ENCODE assay signal across 16 mouse cellular contexts in genomic region chr9:32745998-32746397, GRCm38 (mm10).
A peak's percentile ranks its signal among the peaks of the same experiment; 100 is the strongest.
DNase-seq lines count a peak whose midpoint lies in the region; ATAC-seq and TF ChIP-seq lines count a peak whose summit lies in the region.
"Had no signal": no experiment of that assay in that cellular context is flagged by ENCODE, and none has a peak within 500 bp of the region (broad histone marks: within the 10 kb centered on the region; RNA-seq: fewer than 3 reads in every experiment).

No protein-coding gene starts in this region.

- no peaks in the 10 kb centered on the region for H3K27me3 ChIP-seq in kidney, embryonic 15.5 days
- H3K27me3 ChIP-seq in CH12.LX (replicated peaks), result no peaks in the 10 kb centered on the region
- H3K27me3 ChIP-seq in limb, embryonic 11.5 days (ENCODE audit: control insufficient read depth, insufficient read depth, low read length), result no peaks in the 10 kb centered on the region
- H3K27me3 ChIP-seq in thymus, adult 2 months (ENCODE audit: control insufficient read depth, insufficient read depth, low read length), result no peaks in the 10 kb centered on the region
- H3K27me3 ChIP-seq: liver, embryonic 13.5 days; midbrain, embryonic 13.5 days had no signal

- dilution Hi-C loops in CH12.LX (cut with MboI; ENCODE audit: extremely low pct_ligation_motif_present, extremely low pct_unique_long_range_greater_than_20kb, low sequenced_read_pairs), result no loop called here

- intact Hi-C loops in left cerebral cortex, postnatal 10 days (cut with DNase I), result no loop called here

- H3K27ac ChIP-seq in kidney, embryonic 15.5 days, result peak overlapping the region; percentile 72
- H3K27ac ChIP-seq in CH12.LX (ENCODE audit: insufficient read depth, low read depth), result 0 out of 2 replicates have a peak overlapping the region, but pooled peaks have one; percentile 5
- H3K27ac ChIP-seq in limb, embryonic 11.5 days (replicated peaks; ENCODE audit: low read depth, low read length), result 0 out of 2 replicates have a peak overlapping the region, but pooled peaks have one; percentile 42
- H3K27ac ChIP-seq in thymus, adult 2 months (ENCODE audit: control insufficient read depth, insufficient read depth, low read length), result peak overlapping the region; percentile 97
- H3K27ac ChIP-seq: hindbrain, embryonic 14.5 days; liver, embryonic 13.5 days; midbrain, embryonic 13.5 days had no signal

- peak; percentile 20; the same call in 1 of the 2 replicates for ATAC-seq in kidney, embryonic 15.5 days (replicated peaks; ENCODE audit: low FRiP score)
- ATAC-seq in limb, embryonic 11.5 days (ENCODE audit: insufficient number of reproducible peaks, low FRiP score, low TSS enrichment, low read depth), result no peak
- ATAC-seq: activated CD4-positive, CD25-positive, alpha-beta regulatory T cell, adult 4 months; midbrain, embryonic 13.5 days had no signal

- H3K36me3 ChIP-seq in kidney, embryonic 15.5 days, result peaks cover 44% of the 10 kb centered on the region
- peaks cover 0 to 47% of the 10 kb centered on the region in 2 experiments for H3K36me3 ChIP-seq in CH12.LX (replicated peaks in 1 of 2; ENCODE audit: control insufficient read depth in 1 of 2, insufficient read depth in 1 of 2, low read length in 1 of 2)
- H3K36me3 ChIP-seq in limb, embryonic 11.5 days (ENCODE audit: control insufficient read depth, insufficient read depth, low read length), result no peaks in the 10 kb centered on the region
- H3K36me3 ChIP-seq in thymus, adult 2 months (ENCODE audit: control insufficient read depth, insufficient read depth, low read length), result peaks cover 74% of the 10 kb centered on the region
- H3K36me3 ChIP-seq: G1E; liver, embryonic 13.5 days; midbrain, embryonic 13.5 days had no signal

- TF ChIP-seq CTCF in CH12.LX (conservative IDR thresholded peaks at IDR 0.05 in 1 of 2, IDR thresholded peaks at IDR 0.05 in 1 of 2; ENCODE audit: low read depth in 2 of 2, low read length in 2 of 2), result no peak
- no peak for TF ChIP-seq CTCF in thymus, adult 2 months (IDR thresholded peaks at IDR 0.05; ENCODE audit: borderline replicate concordance, control insufficient read depth, extremely low read depth, insufficient read depth, low read length, poor library complexity)

- H3K79me2 ChIP-seq in CH12.LX (replicated peaks; ENCODE audit: control insufficient read depth, extremely low read depth, insufficient read depth, poor library complexity, severe bottlenecking), result no peaks in the 10 kb centered on the region

- H3K9ac ChIP-seq in kidney, embryonic 15.5 days, result no peak overlapping the region
- H3K9ac ChIP-seq in CH12.LX (ENCODE audit: insufficient read depth, low read depth), result no peak overlapping the region
- no peak overlapping the region for H3K9ac ChIP-seq in limb, embryonic 11.5 days (ENCODE audit: low read length)
- H3K9ac ChIP-seq: hindbrain, embryonic 14.5 days; liver, embryonic 13.5 days; midbrain, embryonic 13.5 days had no signal

- WGBS in kidney, embryonic 15.5 days, result 71% methylated on average over 8 of the region's 8 CpGs
- 60% methylated on average over 8 of the region's 8 CpGs for WGBS in limb, embryonic 11.5 days
- WGBS in thymus, adult 2 months, result 8% methylated on average over 8 of the region's 8 CpGs

- no peak overlapping the region for H3K4me2 ChIP-seq in kidney, embryonic 15.5 days
- peak overlapping the region; percentile 7; the same call in 1 of the 2 replicates for H3K4me2 ChIP-seq in CH12.LX (ENCODE audit: insufficient read depth, low read depth, poor library complexity, severe bottlenecking)
- no peak overlapping the region for H3K4me2 ChIP-seq in limb, embryonic 11.5 days (ENCODE audit: low read depth, severe bottlenecking)
- H3K4me2 ChIP-seq: hindbrain, embryonic 14.5 days; liver, embryonic 13.5 days; midbrain, embryonic 13.5 days had no signal

- TF ChIP-seq POLR2A in CH12.LX (IDR thresholded peaks at IDR 0.05; ENCODE audit: low read depth, low read length), result no peak
- peak; percentile 42; the same call in 1 of the 2 replicates for TF ChIP-seq POLR2A in thymus, adult 2 months (IDR thresholded peaks at IDR 0.05; ENCODE audit: control insufficient read depth, extremely low read depth, insufficient read depth, low read length, poor library complexity)

- H3K4me1 ChIP-seq in kidney, embryonic 15.5 days, result peaks cover 48% of the 10 kb centered on the region
- H3K4me1 ChIP-seq in CH12.LX (ENCODE audit: control insufficient read depth in 1 of 2, insufficient read depth in 2 of 2), result peaks cover 40 to 98% of the 10 kb centered on the region in 2 experiments
- H3K4me1 ChIP-seq in limb, embryonic 11.5 days (ENCODE audit: control insufficient read depth, insufficient read depth, low read length), result no peaks in the 10 kb centered on the region; the same call in 1 of the 2 replicates
- peaks cover 68% of the 10 kb centered on the region for H3K4me1 ChIP-seq in thymus, adult 2 months (replicated peaks; ENCODE audit: control insufficient read depth, insufficient read depth, low read length)
- H3K4me1 ChIP-seq: midbrain, embryonic 13.5 days had no signal

- TF ChIP-seq RAD21 in CH12.LX (IDR thresholded peaks at IDR 0.05; ENCODE audit: low read depth, low read length), result no peak; the same call in none of the 2 replicates

- H3K9me3 ChIP-seq in kidney, embryonic 15.5 days (replicated peaks), result no peaks in the 10 kb centered on the region
- no peaks in the 10 kb centered on the region for H3K9me3 ChIP-seq in CH12.LX (replicated peaks; ENCODE audit: low read length)
- H3K9me3 ChIP-seq in limb, embryonic 11.5 days (ENCODE audit: control insufficient read depth, low read length), result no peaks in the 10 kb centered on the region
- H3K9me3 ChIP-seq: liver, embryonic 13.5 days; midbrain, embryonic 13.5 days had no signal

- no peak overlapping the region for H3K4me3 ChIP-seq in kidney, embryonic 15.5 days (replicated peaks)
- no peak overlapping the region for H3K4me3 ChIP-seq in CH12.LX (replicated peaks in 1 of 3; ENCODE audit: low read depth in 2 of 3, low read length in 2 of 3, poor library complexity in 1 of 3)
- no peak overlapping the region for H3K4me3 ChIP-seq in limb, embryonic 11.5 days (ENCODE audit: low read depth, low read length)
- peak overlapping the region; percentile 15 for H3K4me3 ChIP-seq in thymus, adult 2 months (ENCODE audit: control insufficient read depth, insufficient read depth, low read length)
- H3K4me3 ChIP-seq: liver, embryonic 13.5 days; midbrain, embryonic 13.5 days had no signal

- in situ Hi-C loops in CH12.LX (cut with MboI; ENCODE audit: low pct_ligation_motif_present, low pct_unique_long_range_greater_than_20kb, low sequenced_read_pairs), result no loop called here

- peak; percentile 67; the same call in 1 of the 2 replicates for TF ChIP-seq EP300 in CH12.LX (IDR thresholded peaks at IDR 0.05; ENCODE audit: low read length)

- no peak for DNase-seq in kidney, postnatal 25 days
- DNase-seq in CH12.LX (ENCODE audit: extremely low read depth), result peak; percentile 66
- DNase-seq in limb, embryonic 11.5 days (ENCODE audit: low spot score), result peak; percentile 45
- peak; percentile 81 for DNase-seq in thymus, adult 2 months
- no peak for DNase-seq in gastrocnemius, postnatal 25 days
- DNase-seq in left cerebral cortex, postnatal 10 days (ENCODE audit: extremely low spot score in 1 of 2, low spot score in 2 of 2), result no peak
- no peak for DNase-seq in urinary bladder, postnatal 10 days (ENCODE audit: low spot score)
- DNase-seq: cerebellum, adult 2 months; gastrocnemius, postnatal 14 days; kidney, postnatal 10 days; liver, embryonic 13.5 days had no signal

TF ChIP-seq in CH12.LX, 34 proteins besides CTCF, POLR2A, EP300 and RAD21 (continues in another document):
- TF ChIP-seq E2F4 (IDR thresholded peaks at IDR 0.05; ENCODE audit: insufficient replicate concordance, low read depth, low read length), result no peak
- TF ChIP-seq TCF12 (IDR thresholded peaks at IDR 0.05; ENCODE audit: low read depth, low read length), result peak; percentile 78
- 0 out of 2 replicates have a peak, but pooled peaks have one; percentile 25 for TF ChIP-seq NELFE (IDR thresholded peaks at IDR 0.05; ENCODE audit: low read depth, low read length)
- no peak for TF ChIP-seq POLR2AphosphoS2 (IDR thresholded peaks at IDR 0.05; ENCODE audit: low read depth, low read length)
- peak; percentile 20 for TF ChIP-seq SIN3A (IDR thresholded peaks at IDR 0.05; ENCODE audit: low read length)
- no peak for TF ChIP-seq ZMIZ1 (IDR thresholded peaks at IDR 0.05; ENCODE audit: low read depth, low read length)
- TF ChIP-seq MAZ (IDR thresholded peaks at IDR 0.05; ENCODE audit: low read depth, low read length), result no peak
- no peak for TF ChIP-seq USF1 (IDR thresholded peaks at IDR 0.05; ENCODE audit: low read depth, low read length)
- TF ChIP-seq MAFK (IDR thresholded peaks at IDR 0.05; ENCODE audit: insufficient replicate concordance, low read length), result no peak
- TF ChIP-seq PAX5 (IDR thresholded peaks at IDR 0.05; ENCODE audit: low read length), result no peak
- no peak for TF ChIP-seq HCFC1 (IDR thresholded peaks at IDR 0.05; ENCODE audit: low read depth, low read length)
- no peak for TF ChIP-seq TBP (conservative IDR thresholded peaks at IDR 0.05; ENCODE audit: low read depth, low read length)
- no peak for TF ChIP-seq GABPA (IDR thresholded peaks at IDR 0.05; ENCODE audit: insufficient replicate concordance, low read depth, low read length)
- TF ChIP-seq UBTF (IDR thresholded peaks at IDR 0.05; ENCODE audit: low read depth, low read length), result no peak
- TF ChIP-seq MXI1 (IDR thresholded peaks at IDR 0.05; ENCODE audit: low read depth, low read length), result no peak
- 0 out of 2 replicates have a peak, but pooled peaks have one; percentile 14 for TF ChIP-seq ZNF384 (IDR thresholded peaks at IDR 0.05; ENCODE audit: low read depth, low read length)
- TF ChIP-seq ELF1 (IDR thresholded peaks at IDR 0.05; ENCODE audit: low read depth, low read length), result peak; percentile 27; the same call in 1 of the 2 replicates
- TF ChIP-seq NRF1 (IDR thresholded peaks at IDR 0.05; ENCODE audit: low read depth, low read length), result no peak
- no peak for TF ChIP-seq USF2 (conservative IDR thresholded peaks at IDR 0.05; ENCODE audit: low read depth, low read length)
- no peak for TF ChIP-seq ZC3H11A (IDR thresholded peaks at IDR 0.05; ENCODE audit: low read depth, low read length)
- TF ChIP-seq BHLHE40 (IDR thresholded peaks at IDR 0.05; ENCODE audit: low read depth, low read length), result peak; percentile 52; the same call in 1 of the 2 replicates
- TF ChIP-seq ETS1 (conservative IDR thresholded peaks at IDR 0.05; ENCODE audit: low read depth, low read length), result peak; percentile 75
- TF ChIP-seq CHD1 (IDR thresholded peaks at IDR 0.05; ENCODE audit: low read depth, low read length), result no peak
- TF ChIP-seq JUND (conservative IDR thresholded peaks at IDR 0.05; ENCODE audit: low read depth, low read length), result no peak
- peak; percentile 21; the same call in 1 of the 2 replicates for TF ChIP-seq CHD2 (IDR thresholded peaks at IDR 0.05; ENCODE audit: low read length)
- no peak for TF ChIP-seq MYC (IDR thresholded peaks at IDR 0.05; ENCODE audit: low read depth, low read length)
- TF ChIP-seq MEF2A (IDR thresholded peaks at IDR 0.05; ENCODE audit: borderline replicate concordance, low read depth, low read length), result peak; percentile 55; the same call in 1 of the 2 replicates

Comparison
In these comparisons a context has a peak if more than half of its experiments do, and no peak if none do; other contexts are left out.
1. H3K27ac ChIP-seq: peak in every context shown above with its lines; median percentile 97 in thymus, adult 2 months; 72 in kidney, embryonic 15.5 days; 42 in limb, embryonic 11.5 days; 5 in CH12.LX.
2. DNase-seq: peak in CH12.LX (single experiment), limb, embryonic 11.5 days (single experiment) and thymus, adult 2 months (single experiment); none in kidney, postnatal 25 days (0 of 2), gastrocnemius, postnatal 25 days (single experiment), left cerebral cortex, postnatal 10 days (0 of 2) and urinary bladder, postnatal 10 days (single experiment).